Mouse (Mus musculus): Measurements from ENCODE around the gene Oscar. TPM values are rescaled to one million over a fixed set of nuclear protein-coding genes. Genes with fewer than 3 reads are reported as not detected.
"Not testable (repeated sequence)": the region's sequence is repeated elsewhere in the genome, so short reads cannot be mapped to it uniquely, and the experiment has no call there.

Oscar gene
- polyA plus RNA-seq, 2 experiments from 2014 or later = 0.24 TPM; not detected in 1

GRCm38 (mm10) chr7:3610437-3610836 is 5.5 kb downstream of the Oscar start:
- no peak for ATAC-seq

GRCm38 (mm10) chr7:3609082-3609481 is 6.9 kb downstream of the Oscar start:
- ATAC-seq = no peak

GRCm38 (mm10) chr7:3608668-3609067 is 7.3 kb downstream of the Oscar start:
- no peak for ATAC-seq

- no peak for ATAC-seq
Observed at GRCm38 (mm10) chr7:3607391-3607790, 8.6 kb downstream of the Oscar start.

- ATAC-seq = no peak
Observed at GRCm38 (mm10) chr7:3606798-3607197, 9.2 kb downstream of the Oscar start.

GRCm38 (mm10) chr7:3601119-3601518 is 14.8 kb downstream of the Oscar start:
- peak; percentile 94 for ATAC-seq

GRCm38 (mm10) chr7:3597755-3598154 is 18.2 kb downstream of the Oscar start:
- ATAC-seq = not testable (repeated sequence)

GRCm38 (mm10) chr7:3595146-3595545 is 20.8 kb downstream of the Oscar start:
- peak; percentile 94 for ATAC-seq

GRCm38 (mm10) chr7:3594686-3595085 is 21.3 kb downstream of the Oscar start:
- peak; percentile 57 for ATAC-seq

GRCm38 (mm10) chr7:3593855-3594254 is 22.1 kb downstream of the Oscar start:
- ATAC-seq = no peak

- ATAC-seq = no peak
Observed at GRCm38 (mm10) chr7:3591534-3591933, 24.4 kb downstream of the Oscar start.

GRCm38 (mm10) chr7:3590550-3590949 is 25.4 kb downstream of the Oscar start:
- ATAC-seq = no peak

- ATAC-seq = no peak
Observed at GRCm38 (mm10) chr7:3587292-3587691, 28.7 kb downstream of the Oscar start.

GRCm38 (mm10) chr7:3586255-3586654 is 29.7 kb downstream of the Oscar start:
- ATAC-seq = no peak

GRCm38 (mm10) chr7:3585763-3586162 is 30.2 kb downstream of the Oscar start:
- no peak for ATAC-seq

- no peak for ATAC-seq
Observed at GRCm38 (mm10) chr7:3580029-3580428, 35.9 kb downstream of the Oscar start.

- no peak for ATAC-seq
Observed at GRCm38 (mm10) chr7:3578952-3579546, 36.9 kb downstream of the Oscar start.

GRCm38 (mm10) chr7:3578196-3578595 is 37.8 kb downstream of the Oscar start:
- ATAC-seq = no peak

GRCm38 (mm10) chr7:3576354-3577124 is 39.4 kb downstream of the Oscar start:
- ATAC-seq = no peak

GRCm38 (mm10) chr7:3574216-3574615 is 41.7 kb downstream of the Oscar start:
- ATAC-seq = no peak

- no peak for ATAC-seq
Observed at GRCm38 (mm10) chr7:3571847-3572246, 44.1 kb downstream of the Oscar start.

GRCm38 (mm10) chr7:3570580-3570979 is 45.4 kb downstream of the Oscar start:
- not testable (repeated sequence) for ATAC-seq

- no peak for ATAC-seq
Observed at GRCm38 (mm10) chr7:3569725-3570124, 46.2 kb downstream of the Oscar start.

GRCm38 (mm10) chr7:3567336-3567735 is 48.6 kb downstream of the Oscar start:
- no peak for ATAC-seq

All from CD4-positive, CD25-positive, alpha-beta regulatory T cell, adult 4 months (primary cell).